Mouse (Mus musculus): ENCODE results near the gene Bhlhe40.
A peak's percentile ranks its signal among the peaks of the same experiment; 100 is the strongest.

Gene Bhlhe40

DNA sequence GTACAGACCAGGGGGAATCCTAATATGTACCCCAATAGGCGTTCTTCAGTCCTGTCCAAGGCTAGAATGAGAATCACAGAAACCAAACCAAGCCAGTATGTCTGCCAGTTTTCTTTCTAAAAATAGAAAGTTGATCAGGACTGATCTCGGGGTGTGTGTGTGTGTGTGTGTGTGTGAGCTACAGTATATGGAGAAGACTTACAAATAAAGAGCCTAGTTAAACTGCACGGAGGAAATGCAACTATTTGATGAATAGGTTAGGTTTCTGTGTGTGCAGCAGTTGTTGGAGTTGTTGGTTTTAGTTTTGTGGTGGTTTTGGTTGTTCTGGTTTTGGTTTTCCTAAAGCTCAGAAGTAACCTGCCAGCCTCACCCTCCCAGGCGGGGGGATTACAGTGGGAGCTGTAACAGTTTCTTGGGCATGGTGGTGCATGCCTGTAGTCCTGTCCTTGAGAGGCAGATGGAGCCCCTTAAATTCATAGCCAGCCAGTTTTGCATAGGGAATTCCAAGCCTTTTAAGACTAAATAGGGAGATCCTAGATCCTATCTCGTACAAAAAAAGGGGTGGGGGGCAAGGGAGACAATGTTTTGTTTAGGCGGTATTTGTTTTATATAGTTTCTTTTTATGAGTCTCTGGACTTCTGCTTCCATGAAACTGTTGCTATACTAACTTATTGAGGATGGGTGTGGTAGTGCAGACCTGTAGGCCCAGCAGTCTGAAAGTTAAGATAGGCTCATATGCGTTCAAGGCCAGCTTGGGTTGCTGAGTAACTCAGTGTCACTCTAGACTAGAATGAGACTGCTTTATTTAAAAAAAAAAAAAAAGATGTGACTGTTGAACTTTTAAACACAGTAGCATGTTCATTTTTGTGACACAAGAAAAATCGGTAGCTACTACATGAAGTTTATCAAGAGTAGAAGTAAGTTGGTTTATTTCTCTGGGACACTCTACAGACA lies 3.1 kb downstream of the Bhlhe40 start:
- DNase-seq (ENCODE audit: low spot score in 2 of 2), result no peak

DNA sequence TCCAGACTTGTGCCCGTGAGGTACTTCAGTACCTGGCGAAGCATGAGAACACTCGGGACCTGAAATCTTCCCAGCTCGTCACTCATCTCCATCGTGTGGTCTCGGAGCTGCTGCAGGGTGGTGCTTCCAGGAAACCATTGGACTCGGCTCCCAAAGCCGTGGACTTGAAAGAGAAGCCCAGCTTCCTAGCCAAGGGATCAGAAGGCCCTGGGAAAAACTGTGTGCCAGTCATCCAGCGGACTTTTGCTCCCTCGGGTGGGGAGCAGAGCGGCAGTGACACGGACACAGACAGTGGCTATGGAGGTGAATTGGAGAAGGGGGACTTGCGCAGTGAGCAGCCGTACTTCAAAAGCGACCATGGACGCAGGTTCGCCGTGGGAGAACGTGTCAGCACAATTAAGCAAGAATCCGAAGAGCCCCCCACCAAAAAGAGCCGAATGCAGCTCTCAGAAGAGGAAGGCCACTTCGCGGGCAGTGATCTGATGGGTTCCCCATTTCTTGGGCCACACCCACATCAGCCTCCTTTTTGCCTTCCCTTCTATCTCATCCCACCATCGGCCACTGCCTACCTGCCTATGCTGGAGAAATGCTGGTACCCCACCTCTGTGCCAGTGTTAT lies 4.2 kb downstream of the Bhlhe40 start:
- DNase-seq (ENCODE audit: low spot score in 2 of 2), result no peak

DNA sequence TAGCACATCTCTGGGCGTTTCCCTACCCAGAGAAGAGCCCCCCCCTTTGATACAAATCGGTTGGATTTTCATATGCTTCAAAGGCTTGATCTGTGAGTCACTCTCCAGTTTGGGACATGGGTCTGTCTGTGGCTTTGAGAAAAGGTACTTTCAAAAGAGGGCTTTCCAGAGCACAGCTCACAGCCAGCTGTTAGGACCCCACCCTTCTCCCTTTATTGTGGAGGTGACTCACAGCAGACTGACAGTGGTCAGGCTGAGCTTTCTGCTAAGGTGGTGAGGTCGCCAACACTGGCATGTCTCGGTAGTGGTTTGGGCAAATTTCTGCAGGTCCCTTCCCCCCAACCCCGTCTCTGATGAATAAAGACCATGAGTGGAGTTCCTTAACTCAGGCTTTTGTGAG lies 5.2 kb downstream of the Bhlhe40 start:
- no peak for DNase-seq (ENCODE audit: low spot score in 2 of 2)

DNA sequence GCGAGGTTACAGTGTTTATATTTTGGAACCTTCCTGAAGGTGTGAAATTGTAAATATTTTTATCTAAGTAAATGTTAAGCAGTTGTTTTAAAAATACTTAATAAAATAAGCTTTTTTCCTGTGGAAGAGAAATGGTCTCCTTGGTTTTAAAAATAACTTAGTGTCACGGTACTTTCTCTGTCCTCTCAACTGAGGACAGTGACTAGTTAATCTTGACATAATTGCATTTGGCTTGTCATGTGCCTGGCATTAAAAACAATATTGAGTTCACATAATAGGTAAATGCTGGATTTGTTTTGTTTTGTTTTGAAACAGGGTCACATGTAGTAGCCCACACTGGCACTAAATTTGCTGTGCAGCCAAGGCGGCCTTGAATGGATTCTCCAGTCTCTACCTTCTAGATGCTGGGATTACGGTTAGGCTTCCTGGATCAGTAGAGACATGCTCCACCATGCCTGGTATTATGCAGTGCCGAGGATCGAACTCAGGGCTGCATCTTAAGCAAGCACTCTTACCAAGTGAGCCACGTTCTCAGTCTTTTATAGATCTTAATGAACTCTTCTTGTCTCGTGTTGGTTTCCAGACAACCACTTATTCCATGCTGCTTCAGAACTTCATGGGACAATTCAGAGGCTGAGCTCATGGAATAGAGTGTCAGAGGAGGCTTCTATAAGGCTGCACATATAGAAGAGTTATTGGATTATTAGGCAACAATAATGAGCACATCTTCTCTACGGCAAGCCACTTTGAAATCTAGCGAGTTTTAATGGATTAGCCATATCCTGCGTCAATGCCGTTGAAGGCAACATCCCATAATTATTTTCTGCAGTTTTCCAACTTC lies 6.4 kb downstream of the Bhlhe40 start:
- no peak for DNase-seq (ENCODE audit: low spot score in 2 of 2)

DNA sequence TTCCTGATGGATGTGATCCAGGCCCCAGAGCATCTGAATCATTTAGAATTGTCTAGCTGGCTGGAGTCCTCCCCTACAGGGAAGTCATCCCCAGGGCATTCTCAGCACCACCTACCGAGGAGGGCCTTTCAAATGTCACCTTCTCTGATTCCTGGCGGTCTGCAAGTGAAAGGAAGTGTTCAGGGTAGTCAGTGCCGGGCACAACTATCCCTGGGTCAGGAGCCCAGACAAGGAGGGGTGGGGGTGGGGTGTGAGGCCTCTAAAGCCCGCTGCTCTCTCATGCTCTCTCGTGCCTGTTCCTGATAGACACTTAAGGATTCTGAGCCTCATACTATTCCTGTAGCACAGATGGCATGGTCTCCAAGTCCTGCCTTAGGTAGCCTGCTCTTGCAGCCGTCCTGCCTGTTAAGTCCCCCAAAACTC lies 7.2 kb downstream of the Bhlhe40 start:
- no peak for DNase-seq (ENCODE audit: low spot score in 2 of 2)

DNA sequence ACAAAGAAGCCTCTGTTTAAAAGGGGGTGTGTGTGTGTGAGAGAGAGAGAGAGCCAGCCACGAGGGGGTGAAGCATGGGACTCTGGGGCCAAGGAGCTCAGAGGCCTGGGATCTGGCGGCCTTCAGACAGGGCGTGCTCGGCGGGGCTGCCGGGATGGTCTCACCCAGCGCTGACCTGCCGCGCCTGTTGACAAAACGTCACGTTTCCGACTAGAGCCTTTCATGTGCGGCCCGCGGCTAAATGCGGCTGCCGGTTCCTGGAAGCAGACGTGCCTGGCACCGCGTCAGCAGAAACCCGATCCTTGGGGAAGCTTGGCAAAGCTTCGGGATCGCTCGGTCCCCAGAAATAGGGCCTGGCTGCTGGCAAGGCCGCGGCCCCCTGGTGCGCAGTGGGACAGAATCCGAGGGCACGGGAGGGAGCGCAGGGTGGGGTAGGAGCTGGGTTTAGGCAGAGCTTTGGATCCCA lies 7.9 kb downstream of the Bhlhe40 start:
- peak; percentile 68 to 86 for DNase-seq (ENCODE audit: low spot score in 2 of 2)

DNA sequence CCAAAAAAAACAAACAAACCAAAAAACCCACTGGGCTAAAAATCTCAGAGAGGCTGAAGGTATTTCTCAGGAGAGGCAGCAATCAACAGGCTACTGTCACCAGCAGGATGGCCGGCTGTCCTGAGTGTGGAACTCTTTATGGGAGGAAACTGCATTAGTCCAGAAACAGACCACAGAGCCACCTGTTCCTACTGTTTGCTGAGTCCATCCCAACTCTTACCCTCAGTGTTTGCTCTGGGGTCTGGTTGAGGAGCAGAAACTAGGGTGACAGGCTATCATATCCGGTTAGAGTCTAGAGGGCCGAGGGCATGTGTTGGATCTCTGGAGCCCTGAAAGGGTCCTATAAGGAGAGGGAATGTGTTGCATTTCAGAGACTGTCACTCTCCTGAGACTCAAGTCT lies 9.8 kb downstream of the Bhlhe40 start:
- DNase-seq (ENCODE audit: low spot score in 2 of 2), result no peak

DNA sequence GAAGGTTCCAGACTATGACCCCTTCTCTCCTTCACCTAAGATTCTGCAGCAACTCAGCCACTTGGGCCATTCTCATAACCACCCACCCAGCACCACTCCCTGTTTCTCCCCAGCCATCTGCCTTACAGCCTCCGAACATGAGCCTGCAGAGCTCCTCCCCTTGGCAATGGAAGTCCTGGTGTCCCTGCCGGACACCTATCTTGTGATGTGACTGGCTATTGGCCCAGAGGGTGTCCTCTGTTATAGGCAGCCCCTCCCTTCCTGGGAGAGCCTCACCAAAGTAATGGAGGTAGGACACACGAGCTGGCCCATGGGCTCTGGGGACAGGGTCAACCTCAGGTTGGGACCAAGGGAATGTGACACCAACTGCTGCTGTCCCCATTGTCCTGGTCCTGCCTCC lies 10.4 kb downstream of the Bhlhe40 start:
- DNase-seq (ENCODE audit: low spot score in 2 of 2), result no peak

DNA sequence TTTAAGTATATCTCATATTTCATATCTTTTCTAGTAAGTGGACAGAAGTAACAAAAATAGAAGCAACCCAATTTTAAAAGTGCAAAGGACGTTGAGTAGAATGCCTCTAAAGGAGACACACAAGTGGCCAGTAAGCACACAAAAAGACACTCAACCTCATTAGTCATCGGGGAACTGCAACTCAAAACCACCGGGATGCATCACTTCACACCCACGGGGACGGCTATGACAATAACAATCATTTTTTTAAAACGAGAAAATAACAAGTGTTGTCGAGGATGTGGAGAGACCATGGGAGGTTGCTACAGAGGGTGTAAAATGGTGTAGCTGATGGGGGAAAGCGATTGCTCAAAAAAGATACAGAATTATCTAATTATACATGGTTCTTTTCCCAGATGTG lies 11.7 kb downstream of the Bhlhe40 start:
- no peak for DNase-seq (ENCODE audit: low spot score in 2 of 2)

DNA sequence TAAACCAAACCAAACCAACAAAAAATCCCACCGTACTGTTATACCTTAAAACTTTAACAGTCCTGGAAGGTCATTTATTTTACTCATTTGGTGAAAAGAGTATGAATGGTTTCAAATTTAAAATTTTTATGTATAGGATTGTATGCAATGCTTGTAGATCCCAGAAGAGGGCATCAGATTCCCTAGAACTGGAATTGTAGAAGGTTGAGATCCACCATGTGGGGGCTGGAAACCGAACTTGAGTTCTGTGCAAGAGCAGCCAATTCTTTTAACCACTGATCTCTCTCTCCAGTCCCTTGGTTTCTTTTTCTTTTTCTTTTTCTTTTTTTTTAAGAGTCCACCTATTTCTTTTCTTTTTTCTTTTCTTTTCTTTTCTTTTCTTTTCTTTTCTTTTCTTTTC lies 13.8 kb downstream of the Bhlhe40 start:
- no peak for DNase-seq (ENCODE audit: low spot score in 2 of 2)

DNA sequence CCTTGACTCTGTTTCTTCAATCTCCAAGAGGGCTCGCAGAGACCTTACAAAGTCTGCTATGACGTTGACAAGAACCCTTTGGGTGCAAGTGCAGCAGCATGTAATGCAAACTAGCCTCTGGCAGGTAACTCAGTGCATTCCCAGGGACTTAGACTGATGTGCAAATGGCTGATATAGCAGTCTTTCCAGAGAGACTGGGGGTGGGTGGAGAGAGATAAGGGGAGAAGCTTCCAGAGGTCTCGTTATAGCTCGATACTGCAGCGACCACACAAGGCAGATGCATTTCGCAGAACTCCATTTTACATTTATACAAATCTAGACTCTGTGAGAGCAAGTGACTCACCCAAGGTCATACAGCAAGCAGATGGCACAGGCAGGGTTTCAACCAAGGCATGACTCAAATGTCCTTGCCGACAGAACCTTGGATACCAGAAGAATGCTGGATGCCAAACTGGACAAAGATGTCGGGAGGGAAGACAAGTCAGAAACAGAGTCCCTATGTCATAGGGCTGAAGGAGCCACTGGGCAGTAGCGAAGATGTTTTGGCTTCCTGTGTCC lies 16.4 kb downstream of the Bhlhe40 start:
- DNase-seq (ENCODE audit: low spot score in 2 of 2), result no peak

DNA sequence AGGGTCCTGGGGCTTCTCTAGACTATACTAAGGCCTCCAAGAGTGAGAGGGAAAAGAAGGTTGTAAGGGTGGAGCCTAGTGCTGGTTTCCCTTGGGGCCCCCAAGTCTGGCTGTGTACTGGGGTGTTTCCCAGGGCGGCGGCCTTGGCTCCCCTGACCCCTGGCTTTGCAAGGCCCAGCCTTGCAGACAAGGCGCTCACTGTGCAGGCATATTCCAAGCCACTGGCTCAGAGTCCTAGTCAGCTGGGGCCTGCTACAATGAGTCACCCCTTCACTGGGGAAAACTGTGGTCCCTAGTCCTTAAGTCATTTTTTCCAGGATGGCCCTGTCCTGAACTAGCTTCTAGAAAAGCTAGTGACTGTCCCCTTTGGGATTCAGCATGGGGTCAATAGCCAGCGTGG lies 17.3 kb downstream of the Bhlhe40 start:
- no peak for DNase-seq (ENCODE audit: low spot score in 2 of 2)

DNA sequence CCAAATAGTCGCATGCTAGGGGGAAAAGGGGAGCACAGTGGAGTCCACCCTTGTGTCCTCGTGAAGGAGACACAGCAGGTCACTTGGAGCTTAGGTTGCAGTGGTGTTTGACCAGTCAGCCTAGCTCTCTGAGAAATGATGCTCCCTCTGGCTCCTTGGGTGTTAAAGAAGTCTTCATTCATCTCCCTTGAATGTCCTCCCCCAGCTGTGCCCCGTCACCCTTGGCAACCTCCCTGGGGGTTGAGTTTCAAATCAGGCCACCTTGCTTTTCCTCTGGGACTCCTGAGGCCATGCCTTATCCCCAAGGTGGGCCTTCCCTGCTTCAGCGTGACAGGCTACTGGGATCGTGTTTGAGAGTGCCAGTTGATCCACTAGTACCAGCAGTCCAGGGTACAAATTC lies 17.8 kb downstream of the Bhlhe40 start:
- no peak for DNase-seq (ENCODE audit: low spot score in 2 of 2)

DNA sequence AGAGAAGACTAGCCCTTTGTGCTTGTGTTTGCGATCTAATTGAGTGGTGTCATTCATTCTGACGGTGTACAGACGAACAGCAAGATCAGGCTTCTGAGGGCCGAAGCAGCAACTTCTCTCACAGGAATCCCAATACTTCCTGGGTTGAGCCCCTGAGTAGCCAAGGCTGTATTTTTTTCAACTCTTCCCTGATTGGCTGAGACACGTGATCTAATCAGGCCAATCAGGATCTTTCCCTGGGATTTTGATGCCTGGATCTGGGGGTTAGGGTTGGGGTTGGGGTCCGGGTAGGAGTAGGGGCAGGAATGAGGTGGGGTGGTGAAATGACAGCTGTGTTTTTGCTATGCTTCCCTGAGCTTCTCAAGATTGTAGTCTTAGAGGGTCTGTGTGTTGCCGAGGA lies 20.1 kb downstream of the Bhlhe40 start:
- DNase-seq (ENCODE audit: low spot score in 2 of 2), result no peak

DNA sequence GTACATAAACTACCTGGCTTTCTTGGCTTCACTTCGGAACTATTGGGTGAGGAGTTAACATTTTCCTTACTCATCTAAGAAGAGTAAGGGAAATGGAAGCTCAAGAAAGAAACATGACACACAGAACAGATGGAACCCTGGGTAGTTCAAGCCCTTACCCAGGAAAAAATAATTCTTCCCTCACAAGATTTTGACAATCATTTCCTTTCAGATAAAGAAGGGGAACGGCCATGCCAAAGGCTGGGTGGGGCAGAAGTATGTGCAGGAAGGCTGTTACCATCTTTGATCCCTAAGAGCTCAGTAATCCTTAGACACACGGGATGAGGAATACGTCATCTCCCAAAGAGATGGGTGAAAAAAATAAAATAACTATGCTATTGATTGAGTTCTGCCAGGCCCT lies 20.7 kb downstream of the Bhlhe40 start:
- DNase-seq (ENCODE audit: low spot score in 2 of 2), result no peak

DNA sequence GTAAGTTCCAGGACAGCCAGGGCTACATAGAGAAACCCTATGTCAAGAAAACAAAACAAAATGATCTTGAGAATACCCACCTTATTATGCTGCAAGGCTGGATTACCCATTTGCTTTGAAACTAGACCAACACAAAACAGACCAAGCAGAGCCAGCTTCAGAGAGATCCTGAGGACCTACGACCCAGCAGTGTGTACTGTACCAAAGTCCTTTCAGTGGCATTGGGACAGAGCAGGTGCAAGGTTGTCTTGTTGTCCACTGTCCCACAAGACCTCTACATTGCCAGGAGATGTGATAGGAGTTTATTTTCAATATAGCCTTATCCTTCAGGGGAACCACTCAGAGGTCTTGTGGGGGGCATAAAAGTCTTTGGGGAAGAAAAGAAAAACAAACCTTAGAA lies 22.7 kb downstream of the Bhlhe40 start:
- no peak for DNase-seq (ENCODE audit: low spot score in 2 of 2)

DNA sequence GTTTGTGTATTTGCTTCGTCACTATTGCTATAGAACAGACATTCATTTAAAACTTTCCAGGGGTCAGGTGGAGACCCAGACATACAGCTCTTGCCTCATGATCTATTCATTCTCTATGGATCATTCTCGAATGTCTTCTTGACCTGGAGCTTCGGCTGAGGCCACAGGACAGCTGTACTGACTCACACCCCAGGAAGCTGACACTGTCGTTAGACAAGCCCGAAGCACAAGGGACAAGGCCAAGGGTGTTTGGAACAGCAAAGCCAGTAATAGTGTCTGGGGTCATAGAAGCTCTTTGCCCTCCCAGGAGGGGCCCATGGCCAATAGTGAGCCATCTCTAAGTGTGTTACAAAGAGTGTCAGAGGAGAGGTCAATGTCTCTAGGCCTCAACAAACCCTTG lies 24.0 kb downstream of the Bhlhe40 start:
- DNase-seq (ENCODE audit: low spot score in 2 of 2), result no peak

DNA sequence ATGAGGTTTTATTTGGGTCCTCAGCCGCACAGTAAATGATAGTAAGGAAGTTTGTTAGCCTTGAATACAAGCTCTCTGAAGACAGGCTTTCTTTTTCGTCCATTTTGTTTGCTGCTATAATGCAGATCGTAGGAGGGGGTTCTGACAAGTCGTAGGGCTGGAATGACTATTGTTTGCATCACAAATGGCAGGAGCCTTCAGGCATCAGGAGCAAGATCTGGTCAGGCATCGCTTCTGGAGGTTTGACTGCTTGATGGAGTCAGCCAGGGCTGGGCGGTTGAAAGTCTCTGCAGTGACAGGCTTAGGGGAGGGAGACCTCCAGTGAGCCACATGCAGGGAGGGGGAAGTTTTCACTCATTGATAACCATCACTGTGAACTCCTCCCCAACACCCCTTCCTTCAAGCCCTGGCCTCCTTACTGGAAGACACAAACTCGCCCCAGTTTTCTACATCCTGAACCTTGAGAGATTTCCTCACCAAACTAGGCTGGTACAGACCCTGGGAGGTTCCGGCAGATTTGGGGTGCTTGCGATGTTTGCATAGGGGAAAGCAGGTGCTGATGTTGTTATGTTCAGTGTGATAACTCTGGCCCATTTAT lies 25.4 kb downstream of the Bhlhe40 start:
- DNase-seq (ENCODE audit: low spot score in 2 of 2), result no peak

DNA sequence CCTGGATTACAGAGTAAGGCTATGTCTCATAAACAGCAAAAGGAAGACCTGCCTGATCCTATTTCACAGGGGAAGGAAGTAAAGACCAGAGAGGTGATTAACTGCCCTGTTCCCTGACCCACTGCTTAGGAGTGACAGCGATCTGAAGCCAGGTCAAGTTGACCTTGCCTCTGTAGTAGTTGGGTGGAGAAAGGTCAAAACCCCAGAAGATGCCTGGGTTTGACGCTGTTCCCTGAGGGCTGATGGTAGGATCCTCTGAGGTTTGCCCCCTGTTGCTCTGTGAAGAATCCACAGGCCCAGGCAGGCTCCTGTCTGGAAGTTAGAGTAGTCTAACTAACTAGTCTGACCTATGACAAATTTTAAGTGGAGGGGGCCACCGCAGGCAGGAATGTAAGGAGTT lies 26.5 kb downstream of the Bhlhe40 start:
- no peak for DNase-seq (ENCODE audit: low spot score in 2 of 2)

DNA sequence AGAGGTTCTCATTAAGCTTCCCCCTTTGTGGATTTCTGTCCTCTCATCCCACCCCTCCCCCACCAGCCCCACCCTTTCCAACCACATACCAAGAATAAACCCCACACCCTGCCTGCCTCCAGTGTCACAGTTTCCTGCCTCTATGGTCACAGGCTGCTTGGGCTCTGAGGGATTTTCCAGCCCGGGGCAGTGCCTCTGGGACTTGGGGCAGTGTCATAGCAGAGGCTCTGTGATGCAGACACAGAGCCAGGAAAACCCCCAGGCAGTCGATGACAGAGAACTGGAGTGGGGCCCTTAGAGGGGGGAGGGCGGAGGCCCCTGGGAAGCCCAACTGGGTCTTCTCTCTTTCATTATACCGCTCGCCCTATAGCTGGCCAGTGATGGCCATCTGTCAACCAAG lies 27.9 kb downstream of the Bhlhe40 start:
- no peak for DNase-seq (ENCODE audit: low spot score in 2 of 2)

DNA sequence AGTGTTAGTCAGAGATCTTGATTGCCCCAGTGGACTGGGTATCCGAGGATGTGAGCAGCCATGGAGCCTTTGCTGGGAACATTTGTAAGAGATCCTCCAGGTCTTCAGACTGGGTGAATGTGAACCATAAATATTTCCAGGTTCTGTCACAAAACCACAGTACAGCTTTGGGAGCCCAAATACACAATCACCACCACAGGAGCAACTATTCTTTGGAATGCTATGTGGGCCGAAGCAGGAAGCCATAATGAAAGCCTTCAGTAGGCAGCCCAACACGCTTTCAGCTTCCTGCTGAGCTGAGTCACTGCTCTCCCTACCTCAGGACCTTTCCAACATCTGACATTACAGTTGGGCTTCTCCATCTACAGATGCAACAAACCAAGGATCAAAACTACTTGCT lies 32.6 kb downstream of the Bhlhe40 start:
- DNase-seq (ENCODE audit: low spot score in 2 of 2), result no peak
